Mouse (Mus musculus) erythroblast, embryonic 14.5 days (primary cell): ENCODE measurements around the gene Mpdu1. TPM values are rescaled to one million over a fixed set of nuclear protein-coding genes. Genes with fewer than 3 reads are reported as not detected.

Experiments
- H3K27me3 ChIP-seq: 2 replicates; pipeline ENCODE4 v1.6.1; 2012; ENCODE audit warnings: inconsistent platforms; ENCODE audit not compliant: control insufficient read depth
- H3K36me3 ChIP-seq: 2 replicates; pipeline ENCODE4 v1.6.1; 2012; ENCODE audit warnings: mild to moderate bottlenecking, inconsistent platforms; ENCODE audit not compliant: control insufficient read depth
- H3K4me1 ChIP-seq: 2 replicates; pipeline ENCODE4 v1.6.1; 2012; ENCODE audit warnings: inconsistent platforms; ENCODE audit not compliant: control insufficient read depth
- H3K4me3 ChIP-seq: replicated peaks from 2 replicates; pipeline ENCODE3; 2012; ENCODE audit warnings: moderate library complexity, mild to moderate bottlenecking, inconsistent platforms
- H3K9me3 ChIP-seq: 2 replicates; pipeline ENCODE4 v1.6.1; 2012; ENCODE audit warnings: low read length, inconsistent platforms, mixed read lengths; ENCODE audit not compliant: control insufficient read depth
- GATA1 ChIP-seq: IDR thresholded peaks from 2 replicates; pipeline ENCODE4 v1.6.1; 2012; ENCODE audit warnings: low read length, inconsistent platforms, mixed read lengths
- TAL1 ChIP-seq: IDR thresholded peaks from 3 replicates; pipeline ENCODE4 v1.6.1; 2012; ENCODE audit warnings: low read length, inconsistent platforms, mixed read lengths
- polyA plus RNA-seq: library from polyadenylated mRNA; stranded (reverse); fragments of >175 nt; gene quantifications from 2 replicates; pipeline ENCODE4 v1.2.3, GENCODE M21; 2012

Gene Mpdu1
- polyA plus RNA-seq: 3.9 and 4.3 TPM in 2 replicates

DNA sequence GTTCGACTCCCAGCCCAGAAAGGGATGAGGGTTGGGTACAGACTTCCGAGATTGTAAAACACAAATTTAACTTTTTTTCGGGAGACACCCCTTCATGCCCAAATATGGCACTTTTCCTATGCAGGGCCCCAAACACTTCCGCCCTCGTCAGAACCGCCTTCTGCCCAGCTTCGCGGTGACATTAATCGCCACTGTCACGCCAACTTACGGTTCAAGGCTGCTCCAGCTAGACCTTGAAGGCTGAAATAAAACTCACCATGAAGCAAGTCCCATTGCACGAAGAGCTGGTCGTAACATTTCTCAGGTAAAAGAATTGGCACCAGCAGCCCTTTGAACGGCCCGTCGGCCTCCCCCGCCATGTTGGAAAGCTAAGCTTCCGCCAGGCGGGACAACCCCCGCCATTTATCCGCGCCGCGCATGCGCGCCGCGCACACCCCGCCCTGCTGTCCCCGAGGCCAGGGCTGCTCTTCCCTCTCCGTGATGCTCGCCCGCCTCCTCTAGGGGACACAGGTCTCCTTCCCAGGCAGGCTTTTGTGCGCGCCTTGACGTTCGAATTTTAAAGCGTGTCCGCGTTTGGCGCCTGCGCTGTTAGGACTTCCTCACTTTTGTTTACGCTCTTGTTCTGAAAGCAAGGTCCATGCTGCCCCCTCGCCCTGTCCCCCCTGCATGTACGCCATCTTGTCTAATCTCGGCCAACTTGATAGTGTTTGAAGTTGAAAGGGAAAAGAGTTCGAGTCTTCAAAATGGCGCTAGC lies at the start of gene Mpdu1:
Mpdu1 (minus strand) TSS at position 430 of the 754 bp plus-strand sequence.
- peak within 1 kb of the TSS; percentile 87 for H3K4me3 ChIP-seq
- no peaks in the 10 kb centered on the region for H3K27me3 ChIP-seq
- H3K9me3 ChIP-seq: no peaks in the 10 kb centered on the region
- H3K4me1 ChIP-seq: peaks cover 65% of the 10 kb centered on the region
- H3K36me3 ChIP-seq: peaks cover 70% of the 10 kb centered on the region
- TF ChIP-seq TAL1: no peak
- no peak for TF ChIP-seq GATA1

DNA sequence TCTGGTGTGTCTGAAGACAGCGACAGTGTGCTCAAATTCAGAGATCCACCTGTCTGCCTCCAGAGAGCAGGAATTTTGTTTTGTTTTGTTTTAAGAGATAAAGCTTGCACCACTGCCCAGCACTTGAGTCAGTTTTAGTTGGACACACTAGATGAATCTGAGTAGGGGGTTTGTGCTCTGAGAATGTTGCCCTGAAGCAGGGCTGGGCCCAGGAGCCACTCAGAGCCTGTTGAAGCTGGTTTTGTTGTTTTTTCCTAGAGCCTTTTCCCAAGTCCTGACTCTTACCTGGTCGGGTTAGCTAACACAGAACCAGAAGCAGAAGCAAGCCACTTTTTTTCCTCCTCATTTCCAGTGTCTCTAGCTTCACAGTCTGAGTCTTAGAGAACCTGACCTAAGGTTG lies 48.6 kb upstream of the Mpdu1 start:
- Histone ChIP-seq H3K27me3 (no peaks in the 10 kb centered on the region), H3K36me3 (no peaks in the 10 kb centered on the region), H3K4me1 (peaks cover 45% of the 10 kb centered on the region), H3K9me3 (peaks cover 3% of the 10 kb centered on the region), H3K4me3 (no peak overlapping the region)
- TF ChIP-seq TAL1: no peak

DNA sequence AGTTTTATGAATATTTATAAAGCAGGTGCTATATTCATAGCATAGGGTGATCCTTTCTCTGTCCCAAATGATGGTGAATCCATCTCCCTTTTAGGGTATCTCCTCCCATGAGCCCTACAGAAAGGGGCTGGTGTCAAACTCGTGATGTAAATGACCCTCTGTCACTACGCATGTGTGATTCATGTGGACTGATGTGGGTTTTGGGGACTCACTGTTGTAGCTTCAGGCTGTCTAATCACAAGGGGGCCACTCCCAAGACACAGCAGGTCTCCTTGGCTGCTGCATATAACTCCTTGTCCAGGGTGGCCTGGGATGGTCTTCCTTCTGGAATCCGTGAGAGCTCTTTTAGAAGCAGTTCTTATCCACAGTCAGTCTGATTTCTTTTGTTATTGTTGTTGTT lies 48.0 kb upstream of the Mpdu1 start:
- H3K36me3 ChIP-seq: no peaks in the 10 kb centered on the region
- peaks cover 40% of the 10 kb centered on the region for H3K4me1 ChIP-seq
- H3K4me3 ChIP-seq: no peak overlapping the region
- peaks cover 2% of the 10 kb centered on the region for H3K9me3 ChIP-seq
- H3K27me3 ChIP-seq: no peaks in the 10 kb centered on the region
- TF ChIP-seq GATA1: no peak
- TF ChIP-seq TAL1: no peak

DNA sequence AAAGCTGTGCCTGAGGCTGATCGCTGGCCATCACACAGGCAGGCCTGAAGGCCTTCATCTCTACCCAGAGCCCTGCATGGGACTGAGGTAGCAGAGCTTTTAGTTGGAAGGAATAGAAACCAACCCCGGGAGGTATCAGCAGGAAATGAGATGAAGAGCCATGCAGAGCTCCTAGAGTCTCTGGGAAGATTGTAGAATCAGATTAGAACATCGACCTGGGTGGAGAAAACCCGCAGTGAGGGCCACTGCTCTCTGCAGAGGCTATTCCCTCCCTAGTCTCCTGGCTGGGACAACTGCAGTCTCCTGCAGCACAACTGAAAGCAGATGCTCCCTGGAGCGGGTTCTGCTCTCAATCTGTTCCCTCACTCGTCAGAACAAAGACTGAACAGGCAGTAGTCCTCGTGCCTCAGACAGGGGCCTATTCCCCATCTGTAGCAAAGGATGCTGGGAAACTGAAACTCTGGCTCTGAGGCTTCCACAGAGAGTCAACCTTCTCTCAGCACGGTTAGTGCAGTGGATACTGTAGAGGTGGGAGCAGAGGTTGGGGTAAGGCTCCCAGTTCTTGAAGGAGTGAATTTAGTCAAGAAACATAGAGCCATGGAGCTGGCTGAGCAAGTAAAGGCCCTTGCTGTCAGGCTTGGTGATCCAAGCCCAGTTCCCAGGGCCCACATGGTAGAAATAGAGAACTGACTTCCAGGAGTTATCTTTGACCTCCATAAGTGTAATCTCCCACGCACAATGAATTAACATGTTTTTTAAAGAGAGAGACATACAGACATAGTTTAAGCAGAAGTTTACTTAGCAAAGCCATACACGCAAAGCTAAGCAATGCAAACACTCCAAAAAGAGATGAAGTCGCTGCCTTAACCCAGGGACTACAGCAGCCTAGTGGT lies 47.4 kb upstream of the Mpdu1 start:
- no peak for TF ChIP-seq TAL1
- no peak; the same call in 1 of the 2 replicates for TF ChIP-seq GATA1
- Histone ChIP-seq H3K9me3 (no peaks in the 10 kb centered on the region), H3K27me3 (no peaks in the 10 kb centered on the region), H3K36me3 (no peaks in the 10 kb centered on the region), H3K4me3 (no peak overlapping the region), H3K4me1 (peaks cover 37% of the 10 kb centered on the region)

DNA sequence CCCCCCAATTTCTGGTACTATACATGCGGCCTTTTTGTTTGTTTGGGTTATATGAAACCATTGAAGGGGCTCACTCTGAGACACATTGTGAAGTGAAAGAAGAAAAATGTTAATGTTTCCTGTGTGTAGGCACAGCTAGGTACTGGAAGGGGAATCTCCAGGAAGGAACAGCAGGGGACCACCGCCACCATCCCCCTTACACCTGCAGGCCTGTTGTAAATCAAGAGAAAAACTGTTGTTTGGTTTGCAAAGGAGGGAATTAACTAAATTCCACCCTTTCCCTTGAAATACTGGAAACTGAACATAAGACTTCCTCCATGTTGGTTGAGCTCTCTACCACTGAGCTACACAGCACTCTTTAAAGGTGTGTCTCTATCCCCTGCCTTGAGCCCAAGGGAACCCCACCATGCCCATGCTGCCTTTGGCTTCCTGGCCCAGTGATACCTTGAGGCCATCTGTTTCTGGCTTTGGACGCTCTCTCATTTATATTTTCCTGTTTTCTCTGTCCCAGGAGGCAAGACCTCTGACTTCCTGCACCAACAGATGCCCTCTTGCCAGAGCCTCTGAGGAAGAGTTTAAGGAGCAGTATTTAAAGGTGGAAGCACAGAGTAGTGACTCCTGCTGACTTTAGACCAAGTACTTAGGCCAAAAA lies 46.3 kb upstream of the Mpdu1 start:
- TF ChIP-seq GATA1 (no peak), TAL1 (no peak)
- Histone ChIP-seq H3K4me1 (peaks cover 37% of the 10 kb centered on the region), H3K36me3 (no peaks in the 10 kb centered on the region), H3K4me3 (no peak overlapping the region), H3K27me3 (no peaks in the 10 kb centered on the region), H3K9me3 (no peaks in the 10 kb centered on the region)

DNA sequence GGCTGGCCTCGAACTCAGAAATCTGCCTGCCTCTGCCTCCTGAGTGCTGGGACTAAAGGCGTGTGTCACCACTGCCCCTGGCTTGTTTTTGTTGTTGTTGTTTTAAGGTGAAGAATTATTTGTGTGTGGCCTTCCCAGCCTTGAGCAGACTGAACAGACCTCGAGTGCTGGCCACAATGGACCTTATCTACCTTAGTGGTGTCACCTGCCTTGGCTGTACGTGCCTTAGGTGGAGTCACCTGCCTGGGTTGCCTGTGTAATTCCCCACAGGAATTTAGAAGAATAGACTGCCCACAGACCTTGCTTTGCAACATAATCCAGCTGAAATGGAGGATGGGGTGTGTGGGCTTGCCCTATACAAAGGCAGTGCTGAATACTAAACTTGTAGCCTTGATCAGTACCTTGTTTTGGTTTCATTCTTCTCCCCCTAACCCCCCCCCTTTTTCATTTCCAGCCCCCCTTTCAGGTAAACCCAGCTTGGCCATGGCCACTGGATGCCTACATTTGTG lies 45.5 kb upstream of the Mpdu1 start:
- H3K4me1 ChIP-seq: peaks cover 37% of the 10 kb centered on the region

DNA sequence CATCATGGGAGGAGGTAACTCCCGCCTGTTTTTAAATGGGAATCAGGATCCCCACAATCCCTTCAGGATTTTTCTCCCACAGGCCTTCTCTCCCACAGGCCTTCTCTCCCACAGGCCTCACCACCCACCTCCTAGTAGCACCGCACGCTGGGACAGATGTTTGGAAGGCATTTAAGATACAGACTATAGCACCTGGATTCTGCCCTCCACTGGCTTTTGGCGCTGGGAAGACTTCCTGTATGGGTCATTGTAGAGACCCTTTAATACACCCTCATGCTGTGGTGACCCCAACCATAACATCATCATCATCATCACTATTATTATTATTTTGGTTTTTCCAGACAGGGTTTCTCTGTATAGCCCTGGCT lies 45.0 kb upstream of the Mpdu1 start:
- Histone ChIP-seq H3K9me3 (no peaks in the 10 kb centered on the region), H3K36me3 (no peaks in the 10 kb centered on the region), H3K4me1 (peaks cover 37% of the 10 kb centered on the region), H3K4me3 (no peak overlapping the region), H3K27me3 (no peaks in the 10 kb centered on the region)
- TF ChIP-seq TAL1 (no peak), GATA1 (no peak)

More for the DNA sequence above, 45.5 kb upstream of the Mpdu1 start:
- no peak overlapping the region for H3K4me3 ChIP-seq
- H3K36me3 ChIP-seq: no peaks in the 10 kb centered on the region
- H3K27me3 ChIP-seq: no peaks in the 10 kb centered on the region
- H3K9me3 ChIP-seq: no peaks in the 10 kb centered on the region
- TF ChIP-seq TAL1: no peak
- TF ChIP-seq GATA1: no peak

DNA sequence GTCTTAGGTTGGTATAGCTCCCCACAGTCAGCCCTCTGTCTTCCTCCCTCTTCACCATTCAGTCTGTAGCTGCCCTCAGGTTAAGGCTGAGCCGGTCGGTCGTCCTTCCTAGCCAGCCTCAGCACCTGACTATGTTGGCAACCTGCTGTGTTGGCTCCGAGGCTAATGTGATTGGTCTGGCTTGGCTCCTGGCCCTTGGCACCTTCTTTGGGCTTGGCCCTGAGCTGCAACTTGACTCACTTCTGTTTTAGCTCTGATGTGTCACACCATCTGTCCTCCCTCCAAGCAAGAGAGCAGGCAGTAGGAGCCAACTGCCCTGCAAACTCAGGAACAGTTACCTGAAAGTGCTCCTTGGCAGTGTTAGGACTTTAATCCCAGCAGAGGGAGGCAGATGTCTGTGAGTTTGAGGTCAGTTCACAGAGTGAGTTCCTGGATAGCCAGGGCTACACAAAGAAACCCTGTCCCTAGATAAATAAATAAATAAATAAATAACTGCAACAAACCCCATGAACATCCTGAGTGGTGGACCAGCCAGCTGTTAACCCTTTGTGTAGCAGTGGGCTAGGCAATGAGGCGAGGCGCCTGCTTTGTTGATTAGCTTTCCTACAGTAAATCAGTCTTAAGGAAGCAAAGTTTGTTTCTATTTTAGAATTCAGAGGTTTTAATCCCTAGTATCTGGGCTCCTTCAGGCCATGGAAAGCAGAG lies 44.5 kb upstream of the Mpdu1 start:
- Histone ChIP-seq H3K4me3 (no peak overlapping the region), H3K4me1 (peaks cover 37% of the 10 kb centered on the region), H3K9me3 (no peaks in the 10 kb centered on the region), H3K27me3 (no peaks in the 10 kb centered on the region), H3K36me3 (no peaks in the 10 kb centered on the region)
- TF ChIP-seq GATA1: no peak

DNA sequence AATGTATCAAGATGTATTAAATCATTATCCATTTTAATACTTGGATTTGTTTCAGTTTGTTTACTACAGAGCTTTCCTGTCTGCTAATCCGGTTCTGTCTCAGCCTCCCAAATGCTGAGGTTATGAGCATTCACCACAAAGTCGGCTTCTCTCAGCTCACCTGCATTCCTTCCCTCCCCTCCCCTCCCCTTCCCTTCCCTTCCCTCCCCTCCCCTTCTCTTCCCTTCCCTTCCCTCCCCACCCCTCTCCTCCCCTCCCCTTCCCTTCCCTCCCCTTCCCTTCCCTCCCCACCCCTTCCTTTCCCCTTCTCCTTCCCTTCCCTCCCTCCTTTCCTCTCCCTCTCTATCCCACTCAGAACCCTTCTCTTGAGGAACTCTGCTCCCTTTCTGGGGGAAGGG lies 42.2 kb upstream of the Mpdu1 start:
- Histone ChIP-seq H3K4me1 (peaks cover 23% of the 10 kb centered on the region), H3K27me3 (no peaks in the 10 kb centered on the region), H3K36me3 (no peaks in the 10 kb centered on the region), H3K4me3 (no peak overlapping the region), H3K9me3 (no peaks in the 10 kb centered on the region)
- TF ChIP-seq TAL1 (no peak), GATA1 (no peak)
